Mouse (Mus musculus) adrenal gland, adult (tissue): Measurements from ENCODE around the gene Lrrk1.

Source experiments
- DNase-seq, 2 experiments: peaks; one replicate each; pipeline ENCODE4 v3.0.0; 2022 to 2023; ENCODE audit warnings: low spot score in 1 of 2; ENCODE audit not compliant: inconsistent age in 2 of 2

The Lrrk1 gene

DNA sequence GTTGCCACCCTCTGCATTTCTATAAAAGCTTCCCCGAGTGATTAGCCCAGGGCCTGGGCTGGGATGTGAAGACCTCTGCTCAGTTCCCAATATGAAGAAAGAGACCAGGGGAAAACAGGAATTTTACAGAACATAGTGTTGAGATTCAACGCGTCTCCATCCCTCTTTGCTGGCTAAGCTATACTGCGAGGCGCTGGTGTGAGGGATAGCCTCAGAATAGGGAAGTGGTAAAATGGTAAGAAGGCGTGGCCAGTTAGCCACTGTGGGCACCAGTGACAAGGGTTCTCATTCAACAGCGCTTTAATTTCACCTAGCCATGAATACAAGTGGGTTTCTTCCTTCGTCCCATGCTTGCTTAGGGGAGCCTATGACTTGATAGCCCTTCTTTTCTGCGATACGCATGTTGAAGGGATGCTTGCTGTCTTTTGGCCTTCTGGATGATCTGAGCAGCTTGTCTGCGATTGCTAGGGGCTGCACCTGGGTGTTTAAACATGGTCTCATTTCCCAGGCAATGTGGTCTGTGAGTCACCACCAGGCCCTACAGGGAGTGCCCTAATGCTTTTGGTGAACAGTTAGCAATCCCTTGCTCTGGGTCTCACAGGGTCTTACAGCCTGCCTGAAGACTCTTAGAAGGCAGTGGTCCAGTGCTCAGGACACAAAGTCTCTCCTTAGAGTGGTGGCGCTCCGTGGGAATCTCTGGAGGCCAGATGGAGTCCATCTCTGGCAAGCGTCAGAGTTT is 84.1 kb downstream of the Lrrk1 start:
- no peak for DNase-seq

GRCm38 (mm10) chr7:66301486-66301885 is 86.7 kb downstream of the Lrrk1 start:
- no peak for DNase-seq

GRCm38 (mm10) chr7:66300680-66301079 is 87.5 kb downstream of the Lrrk1 start:
- peak; percentile 76 to 87 for DNase-seq

- no peak for DNase-seq
Measured at GRCm38 (mm10) chr7:66297656-66298021, 90.5 kb downstream of the Lrrk1 start.

DNA sequence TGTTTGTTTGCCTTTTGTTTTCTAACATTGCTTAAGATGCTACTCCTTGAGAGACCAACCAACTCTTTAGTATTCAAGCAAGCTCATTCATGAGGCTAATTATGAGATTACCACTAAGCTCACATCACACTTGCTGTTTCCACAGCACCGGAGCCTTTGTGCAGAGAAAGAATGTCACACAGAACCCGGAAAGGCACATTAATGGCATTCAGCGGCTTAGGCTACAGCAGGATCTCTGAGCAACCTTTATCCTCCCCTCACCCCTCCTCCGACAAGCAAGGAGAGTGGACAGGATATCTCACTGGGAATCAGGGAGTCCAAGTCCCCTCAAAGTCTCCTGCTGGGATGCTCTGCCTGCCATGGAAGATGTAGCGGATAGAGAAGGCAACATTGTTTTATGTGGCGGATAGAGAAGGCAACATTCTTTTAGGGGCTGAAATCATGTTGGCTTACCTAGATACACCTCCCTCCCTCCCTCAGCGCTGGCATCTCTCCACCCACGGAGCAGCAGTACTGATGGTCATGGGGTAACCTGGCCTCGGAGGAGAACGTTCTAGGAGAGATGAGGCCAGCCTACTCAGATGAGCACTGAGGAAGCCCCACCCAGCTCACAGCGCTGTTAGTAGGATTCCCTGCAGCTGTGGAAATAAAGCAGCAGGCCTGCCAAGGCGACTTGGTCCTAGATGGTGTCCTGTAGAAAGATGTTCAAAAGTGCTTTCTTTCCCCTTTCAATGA is 91.1 kb downstream of the Lrrk1 start:
- DNase-seq: no peak

DNA sequence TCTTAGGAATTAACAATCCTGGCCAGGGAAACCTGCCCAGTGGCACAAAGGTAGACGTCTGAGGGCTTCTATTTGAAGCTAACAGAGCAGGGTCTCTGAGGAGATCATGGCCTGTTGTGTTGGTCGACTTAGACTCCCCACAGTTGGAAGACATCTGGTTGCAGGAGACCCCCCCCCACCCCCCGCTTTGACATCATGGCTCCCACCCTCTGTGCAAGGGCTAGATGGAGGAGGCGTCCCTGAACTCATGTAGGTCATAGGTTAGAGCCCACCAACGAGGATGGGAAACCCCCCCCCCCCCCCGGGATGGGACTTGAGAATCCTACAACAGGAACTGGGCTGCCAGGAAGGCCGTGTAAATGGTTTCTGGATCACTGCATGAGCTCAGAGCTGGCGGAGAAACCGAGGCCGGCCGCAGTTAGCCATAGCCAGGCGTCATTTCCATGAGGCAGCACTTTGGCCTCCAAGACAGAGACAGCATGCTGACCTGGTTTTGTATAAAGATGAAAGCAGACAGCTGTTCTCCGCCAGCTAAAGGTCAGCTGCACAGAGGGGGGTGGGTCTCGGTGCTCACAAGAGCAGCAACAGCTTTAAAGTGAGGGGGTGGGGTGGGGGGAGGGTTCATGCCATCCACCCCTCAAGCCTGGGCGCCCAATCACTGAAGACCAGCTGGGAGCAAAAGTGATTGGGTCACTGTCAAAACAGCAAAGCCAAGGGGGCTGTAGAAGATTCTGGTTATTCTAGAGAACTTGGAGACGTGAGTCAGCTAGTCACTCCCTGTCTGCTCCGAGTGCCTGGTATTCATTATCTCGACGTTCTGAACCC is 95.4 kb downstream of the Lrrk1 start:
- peak; percentile 61 to 71 for DNase-seq

GRCm38 (mm10) chr7:66292010-66292409 is 96.1 kb downstream of the Lrrk1 start:
- no peak for DNase-seq

DNA sequence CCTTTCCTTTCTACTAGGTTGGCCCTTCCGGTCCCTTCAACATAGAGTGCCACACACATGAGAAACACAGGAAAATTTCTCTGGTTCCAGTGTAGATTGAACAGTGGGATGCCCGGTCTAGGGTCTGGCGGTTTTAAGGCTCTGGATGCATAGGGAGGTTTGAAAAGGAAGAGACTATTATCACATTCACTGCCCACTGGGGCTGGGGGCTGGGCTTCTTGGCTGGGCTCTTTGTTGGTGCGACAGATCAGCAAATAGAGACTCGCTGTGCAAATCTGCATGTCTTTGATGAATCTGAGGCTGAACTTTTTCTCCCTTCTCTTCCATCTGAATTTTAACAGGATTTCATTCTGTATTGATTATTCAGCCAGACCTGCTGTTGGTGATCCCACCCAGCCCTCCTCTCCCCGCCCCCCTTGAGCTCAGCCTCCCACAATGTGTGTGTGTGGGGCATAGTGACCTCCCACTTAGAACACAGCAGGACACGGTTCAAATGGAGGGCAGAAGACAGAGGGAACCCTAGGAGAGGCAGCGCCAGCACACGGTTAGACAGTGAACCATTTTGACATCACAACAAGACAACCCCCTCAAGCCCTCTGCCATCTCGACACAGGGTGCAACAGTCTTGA is 105.1 kb downstream of the Lrrk1 start:
- no peak for DNase-seq

- DNase-seq: no peak
Measured at GRCm38 (mm10) chr7:66282265-66282664, 105.9 kb downstream of the Lrrk1 start.

DNA sequence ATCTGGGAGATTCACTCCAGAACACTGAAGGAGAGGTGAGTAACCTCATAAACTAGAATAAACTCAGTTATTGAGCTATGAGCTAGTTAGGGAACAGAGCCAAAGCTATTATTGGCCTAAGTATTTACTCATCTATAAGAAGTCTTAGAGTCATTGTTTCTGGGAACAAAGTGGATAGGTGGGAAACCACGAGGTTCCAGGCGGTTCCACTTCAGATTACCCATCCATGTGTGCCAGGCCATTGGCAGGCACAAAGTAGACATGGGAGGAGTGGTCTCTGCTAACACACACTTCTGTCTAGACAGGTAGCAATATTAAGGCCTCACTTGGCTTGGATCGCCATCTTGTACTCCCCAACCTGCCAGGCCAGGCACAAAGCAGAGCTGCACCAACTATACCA is 110.1 kb downstream of the Lrrk1 start:
- no peak for DNase-seq

DNA sequence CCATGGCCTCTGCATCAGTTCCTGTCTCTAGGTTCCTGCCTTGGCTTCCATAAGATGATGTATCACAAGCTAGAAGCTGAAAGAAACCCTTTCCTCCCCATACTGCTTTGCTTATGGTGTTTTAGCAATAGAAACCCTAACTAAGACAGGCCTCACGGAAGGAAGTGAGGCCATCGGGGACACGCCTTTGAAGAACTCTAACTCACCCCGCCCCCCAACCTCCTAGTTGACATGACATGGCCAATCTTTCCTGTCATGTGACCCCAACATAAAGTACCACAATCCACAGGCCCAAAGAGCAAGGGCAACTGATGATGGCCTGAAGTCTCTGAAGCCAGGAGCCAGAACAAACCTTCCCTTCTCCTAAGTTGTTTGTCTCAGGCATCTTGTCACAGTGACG is 114.7 kb downstream of the Lrrk1 start:
- DNase-seq: no peak

DNA sequence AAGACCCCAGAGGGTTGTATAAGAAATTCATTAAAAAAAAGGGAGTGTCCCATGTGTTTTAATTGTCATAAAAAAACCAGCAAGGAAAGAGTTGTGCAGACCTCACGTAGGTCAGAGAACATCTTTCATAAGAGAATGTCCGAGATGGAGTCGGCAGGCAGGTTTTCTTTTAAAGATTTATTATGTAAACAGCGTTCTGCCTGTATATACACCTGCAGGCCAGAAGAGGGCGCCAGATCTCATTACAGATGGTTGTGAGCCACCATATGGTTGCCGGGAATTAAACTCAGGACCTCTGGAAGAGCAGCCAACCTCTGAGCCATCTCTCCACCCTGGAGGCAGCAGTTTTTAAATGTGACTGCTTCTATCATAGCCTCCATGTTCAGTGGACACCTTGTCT is 116.9 kb downstream of the Lrrk1 start:
- no peak for DNase-seq

GRCm38 (mm10) chr7:66266942-66267850 is 121.0 kb downstream of the Lrrk1 start:
- DNase-seq: no peak

- DNase-seq: no peak
Measured at GRCm38 (mm10) chr7:66263421-66263820, 124.7 kb downstream of the Lrrk1 start.

GRCm38 (mm10) chr7:66262570-66263156 is 125.5 kb downstream of the Lrrk1 start:
- DNase-seq: no peak

GRCm38 (mm10) chr7:66260763-66261390 is 127.3 kb downstream of the Lrrk1 start:
- no peak for DNase-seq

DNA sequence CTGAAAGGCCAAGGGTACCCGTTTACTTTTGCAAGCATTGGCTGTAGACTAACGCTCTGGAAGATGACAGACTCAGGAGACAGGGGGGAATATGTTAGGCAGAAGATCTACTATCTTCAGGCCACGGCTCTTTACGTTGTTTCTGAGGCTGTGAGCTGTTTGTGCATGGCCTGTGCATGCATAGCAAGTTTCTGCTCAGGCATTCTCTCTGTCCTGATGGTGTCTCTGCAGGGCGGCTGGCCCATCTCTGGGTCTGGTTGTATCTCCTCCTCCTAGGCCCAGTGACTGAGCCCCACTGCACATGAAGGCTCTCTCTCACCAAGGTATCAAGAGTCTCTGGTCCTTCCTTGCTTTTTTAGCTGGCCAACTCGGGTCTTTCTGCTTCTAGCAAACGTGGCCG is 127.9 kb downstream of the Lrrk1 start:
- DNase-seq: no peak

DNA sequence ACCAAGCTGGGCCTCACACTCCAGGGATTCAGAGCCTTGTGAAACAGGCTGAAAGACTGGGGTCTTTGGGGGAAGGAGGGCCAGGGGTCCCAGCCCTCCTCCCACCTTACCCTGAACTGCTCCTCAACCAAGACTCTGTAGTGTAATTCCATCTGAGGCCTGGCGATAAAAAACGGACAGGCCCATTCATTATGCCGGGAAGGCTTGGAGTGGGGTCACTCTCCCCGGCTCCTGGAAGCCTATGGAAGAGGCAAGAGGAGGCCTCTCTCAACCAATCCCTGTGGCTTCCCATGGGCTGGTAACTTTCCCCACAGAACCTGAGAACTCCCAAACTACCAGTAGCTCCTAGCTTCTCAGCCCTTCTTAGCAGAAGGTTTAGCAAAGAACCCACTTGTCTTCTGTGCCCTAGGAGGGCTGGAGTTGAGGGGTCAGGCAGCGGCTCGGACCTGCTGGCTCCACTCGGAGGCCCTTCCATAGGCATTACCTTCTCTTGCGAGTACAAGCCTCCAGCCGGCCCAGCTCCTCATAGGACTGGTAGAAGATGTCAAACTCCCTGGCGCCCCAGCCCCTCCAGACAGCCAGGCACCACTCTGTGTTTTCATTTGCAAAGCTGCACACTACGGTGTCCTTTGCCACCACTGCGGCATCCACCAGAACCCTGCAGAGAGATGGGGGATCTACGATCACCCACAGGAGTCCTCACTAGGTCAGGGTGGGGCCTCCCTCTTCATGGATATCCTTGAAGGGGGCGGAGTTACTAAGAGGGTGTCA is 128.5 kb downstream of the Lrrk1 start:
- no peak for DNase-seq

DNA sequence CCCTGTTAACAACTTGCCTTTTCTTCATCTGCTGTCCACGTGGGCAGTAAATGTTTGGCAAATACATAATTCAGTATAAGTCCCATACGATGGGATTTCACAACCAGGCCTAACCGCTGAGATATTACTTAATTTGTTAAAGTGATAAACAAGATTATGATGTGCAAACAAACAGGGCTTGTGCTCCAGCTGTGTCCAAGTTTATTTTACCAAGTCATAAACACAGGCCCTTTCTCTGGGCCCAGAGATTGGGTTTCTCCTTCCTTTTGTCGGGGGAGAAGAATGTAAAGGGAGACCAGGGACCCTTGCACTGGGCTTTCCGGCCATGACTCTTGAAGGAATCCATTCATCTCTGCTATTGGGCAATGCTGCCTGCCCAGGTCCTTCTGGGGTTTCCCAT is 129.2 kb downstream of the Lrrk1 start:
- DNase-seq: no peak
